Mouse (Mus musculus): ENCODE results near the gene Wfdc9.

GRCm38 (mm10) chr2:164635266-164635665, 21.1 kb downstream of the Wfdc9 start:
- TF ChIP-seq POLR2A (IDR thresholded peaks at IDR 0.05; ENCODE audit: insufficient read depth, low read depth, low read length) (no peak), CTCF (IDR thresholded peaks at IDR 0.05) (peak; percentile 13; the same call in 1 of the 2 replicates), EP300 (IDR thresholded peaks at IDR 0.05; ENCODE audit: insufficient read depth, low read depth, low read length) (no peak)
